Comparison of ENCODE assay signal across 8 mouse cellular contexts in the genomic region with DNA sequence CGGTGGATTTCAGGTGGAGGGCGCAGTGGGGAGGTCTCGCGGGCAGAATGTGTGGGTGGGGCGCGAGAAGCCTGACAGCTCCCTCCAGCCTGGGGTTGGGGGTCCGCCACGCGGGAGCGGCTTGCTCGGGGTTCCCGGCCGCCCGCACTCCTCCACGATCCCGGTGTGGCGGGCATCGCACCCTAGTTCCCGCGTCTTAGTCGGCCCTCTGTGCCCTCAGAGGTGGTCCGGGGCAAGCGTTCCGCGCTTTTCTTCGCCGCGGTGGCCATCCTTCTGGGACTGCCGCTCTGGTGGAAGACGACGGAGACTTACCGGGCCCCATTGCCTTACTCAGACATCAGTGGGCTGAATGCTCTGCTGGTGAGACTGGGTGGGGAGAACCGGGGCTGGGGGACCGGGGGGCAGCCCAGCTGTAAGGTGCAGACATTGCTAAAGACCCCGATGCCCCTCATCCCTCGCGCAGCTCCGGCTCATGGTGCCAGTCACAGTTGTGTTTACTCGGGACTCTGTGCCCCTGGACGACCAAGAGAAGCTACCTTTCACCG. TPM values are rescaled to one million over a fixed set of nuclear protein-coding genes. Genes with fewer than 3 reads are reported as not detected.
DNase-seq lines count a peak whose midpoint lies in the region; ATAC-seq and TF ChIP-seq lines count a peak whose summit lies in the region.

No protein-coding gene starts in this region.

- ATAC-seq in kidney, postnatal 0 days (replicated peaks; ENCODE audit: low FRiP score, low read depth) = peak; percentile 68
- ATAC-seq in hindbrain, embryonic 15.5 days (ENCODE audit: low FRiP score, low read depth) = peak; percentile 70
- peak; percentile 46 for ATAC-seq in midbrain, embryonic 15.5 days (replicated peaks)

- H3K9me3 ChIP-seq in kidney, postnatal 0 days (replicated peaks; ENCODE audit: low read length) = no peaks in the 10 kb centered on the region
- H3K9me3 ChIP-seq in embryonic facial prominence, embryonic 10.5 days = no peaks in the 10 kb centered on the region
- H3K9me3 ChIP-seq in hindbrain, embryonic 15.5 days = no peaks in the 10 kb centered on the region
- H3K9me3 ChIP-seq in midbrain, embryonic 15.5 days = no peaks in the 10 kb centered on the region

- DNase-seq in kidney, postnatal 0 days (ENCODE audit: low spot score) = no peak
- no peak for DNase-seq in kidney, postnatal 4 days
- DNase-seq in embryonic facial prominence, embryonic 10.5 days (ENCODE audit: low spot score) = no peak
- DNase-seq in urinary bladder, adult 18-20 months (ENCODE audit: low spot score in 2 of 2) = no peak
- no peak for DNase-seq in cerebellum, adult 11 months
- no peak for DNase-seq in lung, postnatal 10 days

- peak overlapping the region; percentile 81 for H3K4me2 ChIP-seq in kidney, postnatal 0 days (ENCODE audit: low read length)
- peak overlapping the region; percentile 80 for H3K4me2 ChIP-seq in hindbrain, embryonic 15.5 days
- H3K4me2 ChIP-seq in midbrain, embryonic 15.5 days = peak overlapping the region; percentile 88

- no peak overlapping the region for H3K27ac ChIP-seq in kidney, postnatal 0 days
- peak overlapping the region; percentile 89 for H3K27ac ChIP-seq in embryonic facial prominence, embryonic 10.5 days (replicated peaks)
- peak overlapping the region; percentile 76 for H3K27ac ChIP-seq in hindbrain, embryonic 15.5 days (replicated peaks)
- H3K27ac ChIP-seq in midbrain, embryonic 15.5 days = peak overlapping the region; percentile 66

- H3K4me1 ChIP-seq in kidney, postnatal 0 days (replicated peaks; ENCODE audit: insufficient read depth, low read length) = 0 out of 2 replicates have a peak, but pooled peaks cover 3% of the 10 kb centered on the region
- H3K4me1 ChIP-seq in embryonic facial prominence, embryonic 10.5 days = peaks cover 17% of the 10 kb centered on the region
- peaks cover 20% of the 10 kb centered on the region for H3K4me1 ChIP-seq in hindbrain, embryonic 15.5 days (replicated peaks)
- peaks cover 11% of the 10 kb centered on the region for H3K4me1 ChIP-seq in midbrain, embryonic 15.5 days

- under 1% methylated on average over 39 of the region's 41 CpGs for WGBS in kidney, postnatal 0 days
- WGBS in embryonic facial prominence, embryonic 10.5 days = under 1% methylated on average over 41 of the region's 41 CpGs
- under 1% methylated on average over 41 of the region's 41 CpGs for WGBS in hindbrain, embryonic 15.5 days
- WGBS in midbrain, embryonic 15.5 days = under 1% methylated on average over 41 of the region's 41 CpGs

- peak overlapping the region; percentile 86 for H3K4me3 ChIP-seq in kidney, postnatal 0 days (replicated peaks; ENCODE audit: low read depth, low read length)
- peak overlapping the region; percentile 96 for H3K4me3 ChIP-seq in embryonic facial prominence, embryonic 10.5 days
- H3K4me3 ChIP-seq in hindbrain, embryonic 15.5 days = peak overlapping the region; percentile 85
- peak overlapping the region; percentile 96 for H3K4me3 ChIP-seq in midbrain, embryonic 15.5 days

- TF ChIP-seq CTCF in kidney, postnatal 0 days (IDR thresholded peaks at IDR 0.05; ENCODE audit: low read depth) = no peak

- H3K36me3 ChIP-seq in kidney, postnatal 0 days (ENCODE audit: insufficient read depth, low read length) = peaks cover 2% of the 10 kb centered on the region; the same call in 1 of the 2 replicates
- H3K36me3 ChIP-seq in embryonic facial prominence, embryonic 10.5 days (replicated peaks) = peaks cover 51% of the 10 kb centered on the region
- peaks cover 12% of the 10 kb centered on the region for H3K36me3 ChIP-seq in hindbrain, embryonic 15.5 days
- peaks cover 9% of the 10 kb centered on the region; the same call in 1 of the 2 replicates for H3K36me3 ChIP-seq in midbrain, embryonic 15.5 days (replicated peaks)

- H3K9ac ChIP-seq in kidney, postnatal 0 days (ENCODE audit: low read depth, low read length) = peak overlapping the region; percentile 73
- H3K9ac ChIP-seq in hindbrain, embryonic 15.5 days = peak overlapping the region; percentile 78
- peak overlapping the region; percentile 84 for H3K9ac ChIP-seq in midbrain, embryonic 15.5 days

- H3K27me3 ChIP-seq in kidney, postnatal 0 days (ENCODE audit: insufficient read depth, low read length) = no peaks in the 10 kb centered on the region
- no peaks in the 10 kb centered on the region for H3K27me3 ChIP-seq in embryonic facial prominence, embryonic 10.5 days (replicated peaks; ENCODE audit: low read depth, poor library complexity, severe bottlenecking)
- H3K27me3 ChIP-seq in hindbrain, embryonic 15.5 days = no peaks in the 10 kb centered on the region
- no peaks in the 10 kb centered on the region for H3K27me3 ChIP-seq in midbrain, embryonic 15.5 days (replicated peaks)

RNA-seq across cellular contexts. Expression of gene Pigs, which starts 0.4 kb away (rescaled TPM):
- polyA plus RNA-seq in kidney, postnatal 0 days (2015; fragmentation: Nextera tagmentation; extraction: Ambion mirVana) = 67.5 and 74.9 TPM in 2 replicates
- polyA plus RNA-seq in embryonic facial prominence, embryonic 10.5 days (2016; fragmentation: Nextera tagmentation; extraction: Ambion mirVana) = 73.7 and 74.9 TPM in 2 replicates
- polyA plus RNA-seq in hindbrain, embryonic 15.5 days (2015; fragmentation: Nextera tagmentation; extraction: Ambion mirVana) = 84.6 and 92.9 TPM in 2 replicates
- polyA plus RNA-seq in midbrain, embryonic 15.5 days (2015; fragmentation: Nextera tagmentation; extraction: Ambion mirVana) = 71.5 and 76.6 TPM in 2 replicates

RNA-seq across cellular contexts. Expression of gene Aldoc, which starts 5.8 kb away (rescaled TPM):
- 12.5 and 13.0 TPM in 2 replicates for polyA plus RNA-seq in kidney, postnatal 0 days (2015; fragmentation: Nextera tagmentation; extraction: Ambion mirVana)
- polyA plus RNA-seq in embryonic facial prominence, embryonic 10.5 days (2016; fragmentation: Nextera tagmentation; extraction: Ambion mirVana) = 3.0 and 3.2 TPM in 2 replicates
- 318 and 319 TPM in 2 replicates for polyA plus RNA-seq in hindbrain, embryonic 15.5 days (2015; fragmentation: Nextera tagmentation; extraction: Ambion mirVana)
- polyA plus RNA-seq in midbrain, embryonic 15.5 days (2015; fragmentation: Nextera tagmentation; extraction: Ambion mirVana) = 84.9 and 129 TPM in 2 replicates

RNA-seq across cellular contexts. Expression of gene Unc119, which starts 14.7 kb away (rescaled TPM):
- polyA plus RNA-seq in kidney, postnatal 0 days (2015; fragmentation: Nextera tagmentation; extraction: Ambion mirVana) = 30.4 TPM in 2 replicates
- 67.7 and 69.1 TPM in 2 replicates for polyA plus RNA-seq in embryonic facial prominence, embryonic 10.5 days (2016; fragmentation: Nextera tagmentation; extraction: Ambion mirVana)
- polyA plus RNA-seq in hindbrain, embryonic 15.5 days (2015; fragmentation: Nextera tagmentation; extraction: Ambion mirVana) = 88.3 and 94.3 TPM in 2 replicates
- 80.8 and 89.7 TPM in 2 replicates for polyA plus RNA-seq in midbrain, embryonic 15.5 days (2015; fragmentation: Nextera tagmentation; extraction: Ambion mirVana)

RNA-seq across cellular contexts. Expression of gene Spag5, which starts 27.3 kb away (rescaled TPM):
- 12.4 and 14.8 TPM in 2 replicates for polyA plus RNA-seq in kidney, postnatal 0 days (2015; fragmentation: Nextera tagmentation; extraction: Ambion mirVana)
- 65.7 and 73.1 TPM in 2 replicates for polyA plus RNA-seq in embryonic facial prominence, embryonic 10.5 days (2016; fragmentation: Nextera tagmentation; extraction: Ambion mirVana)
- polyA plus RNA-seq in hindbrain, embryonic 15.5 days (2015; fragmentation: Nextera tagmentation; extraction: Ambion mirVana) = 9.7 and 14.0 TPM in 2 replicates
- 6.9 and 9.6 TPM in 2 replicates for polyA plus RNA-seq in midbrain, embryonic 15.5 days (2015; fragmentation: Nextera tagmentation; extraction: Ambion mirVana)

RNA-seq across cellular contexts. Expression of gene BC030499, which starts 37.9 kb away (rescaled TPM):
- 0.17 TPM in 1 of 2 replicates, not detected in the other for polyA plus RNA-seq in kidney, postnatal 0 days (2015; fragmentation: Nextera tagmentation; extraction: Ambion mirVana)
- polyA plus RNA-seq in embryonic facial prominence, embryonic 10.5 days (2016; fragmentation: Nextera tagmentation; extraction: Ambion mirVana) = 0.48 and 0.49 TPM in 2 replicates
- polyA plus RNA-seq in hindbrain, embryonic 15.5 days (2015; fragmentation: Nextera tagmentation; extraction: Ambion mirVana) = 0.26 and 0.32 TPM in 2 replicates
- polyA plus RNA-seq in midbrain, embryonic 15.5 days (2015; fragmentation: Nextera tagmentation; extraction: Ambion mirVana) = 0.11 and 0.28 TPM in 2 replicates
